Mouse (Mus musculus): ENCODE data around the gene Gm14548.
"Not testable (repeated sequence)": the region's sequence is repeated elsewhere in the genome, so short reads cannot be mapped to it uniquely, and the experiment has no call there.

Gm14548 gene

GRCm38 (mm10) chr7:3898036-3898590 is at the start of gene Gm14548:
TSS of gene Gm14548 (minus strand) at chr7:3898120.
- not testable (repeated sequence) for DNase-seq (ENCODE audit: low spot score in 2 of 2)

- no peak for DNase-seq (ENCODE audit: low spot score in 2 of 2)
Measured at GRCm38 (mm10) chr7:3946117-3946516, 48.2 kb upstream of the Gm14548 start.

- DNase-seq (ENCODE audit: low spot score in 2 of 2) = peak in 1 of 2 experiments; percentile 1
Measured at GRCm38 (mm10) chr7:3940915-3941314, 43.0 kb upstream of the Gm14548 start.

DNA sequence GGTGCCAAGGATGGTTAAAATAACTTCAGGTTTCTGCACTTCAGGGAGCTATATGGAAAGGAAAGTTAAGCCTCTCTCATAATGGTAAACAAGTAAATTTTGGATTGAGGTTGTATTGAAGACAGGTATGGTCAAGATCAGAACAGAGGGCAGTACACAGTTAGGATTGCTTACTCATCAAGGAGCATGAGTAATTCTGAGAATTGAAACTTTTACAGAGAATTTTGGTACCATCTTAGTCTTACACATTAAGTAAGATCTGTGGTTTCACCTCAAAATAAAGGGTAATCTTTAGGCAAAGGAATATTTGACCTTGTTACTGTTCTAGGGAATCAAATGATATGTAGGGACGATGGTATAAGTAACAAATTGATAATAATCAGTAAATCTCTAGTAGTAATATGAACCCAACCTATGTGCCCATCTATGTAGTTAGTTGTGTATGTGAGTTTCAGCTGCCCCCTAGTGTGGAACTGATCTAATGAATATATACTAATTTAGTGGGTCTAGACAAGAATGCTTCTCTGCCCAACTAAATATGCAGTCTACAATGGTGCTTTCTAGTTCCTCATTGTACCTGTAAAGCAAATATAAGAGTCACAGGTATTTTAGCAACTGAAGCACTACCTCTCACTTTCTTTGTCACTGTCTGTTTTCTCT is 42.1 kb upstream of the Gm14548 start:
- DNase-seq (ENCODE audit: low spot score in 2 of 2) = no peak

DNA sequence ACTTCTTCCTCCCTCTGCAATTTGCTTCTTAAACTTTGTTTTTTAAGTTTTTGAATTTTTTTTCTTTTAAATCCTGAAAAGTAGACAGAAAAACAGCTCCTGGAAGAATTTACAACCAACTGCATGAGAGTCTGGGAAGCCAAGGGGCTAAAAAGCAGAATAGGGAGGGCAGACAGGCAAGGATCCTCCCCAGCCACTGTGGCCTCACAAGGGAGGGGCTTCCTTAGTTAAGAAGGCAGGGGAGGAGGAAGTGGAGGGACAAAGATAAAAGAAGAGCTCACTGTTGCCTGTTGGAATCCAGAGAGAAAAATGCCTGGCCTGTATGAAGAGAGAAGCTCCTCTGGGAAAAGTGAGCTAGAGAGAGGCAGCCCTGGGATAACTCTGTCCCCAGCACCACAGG is 37.6 kb upstream of the Gm14548 start:
- DNase-seq (ENCODE audit: low spot score in 2 of 2) = not testable (repeated sequence)

DNA sequence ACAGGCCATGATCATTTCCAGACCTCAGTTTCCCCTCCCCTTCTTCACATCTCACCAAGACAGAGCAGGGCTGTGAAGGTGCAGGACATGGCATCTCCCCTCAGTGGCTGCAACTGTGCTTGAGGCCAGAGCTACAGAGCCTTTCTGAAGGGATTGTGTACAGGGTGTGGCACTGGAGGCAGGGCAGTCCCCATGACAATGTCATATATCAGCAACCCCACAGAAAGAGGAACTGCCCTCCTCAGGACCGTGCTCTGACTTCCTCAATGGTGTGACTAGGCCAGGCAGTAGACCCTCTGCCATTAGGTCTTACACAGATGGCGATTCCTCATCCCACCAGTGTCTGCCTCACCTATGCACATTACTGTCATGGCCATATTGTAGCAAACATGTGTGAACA is 17.5 kb upstream of the Gm14548 start, which contains the start of gene Lilra6:
Lilra6 (minus strand) TSS at position 117 of the 400 bp plus-strand sequence.
- DNase-seq (ENCODE audit: low spot score in 2 of 2) = not testable (repeated sequence)

DNA sequence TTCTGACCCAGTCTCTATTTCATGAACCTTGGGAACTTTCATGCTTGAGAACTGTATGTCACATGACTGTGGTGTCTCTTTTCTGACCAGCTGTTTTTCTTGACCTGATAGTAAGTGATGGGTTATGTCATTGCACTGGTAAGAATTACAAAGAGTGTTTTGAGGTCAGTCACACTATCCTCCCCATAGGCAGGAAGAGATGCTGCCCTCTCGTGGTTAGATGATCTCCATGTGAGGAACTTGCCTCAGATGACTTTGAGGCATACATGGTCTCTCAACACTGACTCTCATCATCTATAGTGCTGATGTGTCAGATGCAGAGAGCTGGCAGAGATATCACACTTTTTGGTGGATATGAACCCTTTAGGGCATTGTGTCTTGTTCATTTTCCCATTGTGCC is 5.8 kb upstream of the Gm14548 start:
- DNase-seq (ENCODE audit: low spot score in 2 of 2) = no peak

GRCm38 (mm10) chr7:3875032-3875431 is 22.9 kb downstream of the Gm14548 start:
- not testable (repeated sequence) for DNase-seq (ENCODE audit: low spot score in 2 of 2)

DNA sequence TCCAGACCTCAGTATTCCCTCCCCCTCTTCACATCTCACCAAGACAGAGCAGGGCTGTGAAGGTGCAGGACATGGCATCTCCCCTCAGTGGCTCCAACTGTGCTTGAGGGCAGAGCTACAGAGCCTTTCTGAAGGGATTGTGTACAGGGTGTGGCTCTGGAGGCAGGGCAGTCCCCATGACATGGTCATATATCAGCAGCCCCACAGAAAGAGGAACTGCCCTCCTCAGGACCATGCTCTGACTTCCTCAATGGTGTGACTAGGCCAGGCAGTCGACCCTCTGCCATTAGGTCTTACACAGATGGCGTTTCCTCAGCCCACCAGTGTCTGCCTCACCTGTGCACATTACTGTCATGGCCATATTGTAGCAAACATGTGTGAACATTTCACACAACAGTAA is 53.0 kb downstream of the Gm14548 start, which contains the start of gene Pira2:
Pira2 (minus strand) TSS at position 101 of the 400 bp plus-strand sequence.
- DNase-seq (ENCODE audit: low spot score in 2 of 2) = not testable (repeated sequence)

- not testable (repeated sequence) for DNase-seq (ENCODE audit: low spot score in 2 of 2)
Measured at GRCm38 (mm10) chr7:3837854-3838253, 60.1 kb downstream of the Gm14548 start.
